Mouse (Mus musculus) forebrain, postnatal 0 days (tissue): ENCODE results near the gene Mapk1ip1l. TPM values are rescaled to one million over a fixed set of nuclear protein-coding genes. Genes with fewer than 3 reads are reported as not detected.
A peak's percentile ranks its signal among the peaks of the same experiment; 100 is the strongest.

Experiments used
- ATAC-seq: fragments of 200-750 bp; cut with Nextera tagmentation; 2 replicates; pipeline ENCODE4 v1.8.0; 2017; ENCODE audit warnings: mild to moderate bottlenecking, moderate library complexity
- DNase-seq: peaks from one replicate; pipeline ENCODE4 v3.0.0-alpha.2; 2015
- H3K27ac ChIP-seq: fragments of 300-500 bp; sonication (generic); 2 replicates; pipeline ENCODE4 v1.5.1; 2014; ENCODE audit warnings: low read depth, mild to moderate bottlenecking, antibody characterized with exemption, low read length, moderate library complexity, mixed read lengths
- H3K27me3 ChIP-seq: fragments of 300-500 bp; sonication (generic); 2 replicates; pipeline ENCODE4 v1.6.1; 2014; ENCODE audit warnings: mild to moderate bottlenecking, low read length, mixed read lengths; ENCODE audit not compliant: insufficient read depth
- H3K36me3 ChIP-seq: fragments of 300-500 bp; sonication (generic); 2 replicates; pipeline ENCODE4 v1.6.1; 2014; ENCODE audit warnings: mild to moderate bottlenecking, moderate library complexity; ENCODE audit not compliant: insufficient read depth
- H3K4me1 ChIP-seq: fragments of 300-500 bp; sonication (generic); 2 replicates; pipeline ENCODE4 v1.6.1; 2014; ENCODE audit warnings: antibody characterized with exemption; ENCODE audit not compliant: insufficient read depth
- H3K4me2 ChIP-seq: fragments of 300-500 bp; sonication (generic); 2 replicates; pipeline ENCODE4 v1.6.1; 2014; ENCODE audit warnings: low read depth, mild to moderate bottlenecking, moderate library complexity
- H3K4me3 ChIP-seq: fragments of 300-500 bp; sonication (generic); 2 replicates; pipeline ENCODE4 v1.5.1; 2014; ENCODE audit warnings: low read depth, low read length, mixed read lengths
- H3K9ac ChIP-seq: fragments of 300-500 bp; sonication (generic); 2 replicates; pipeline ENCODE4 v1.6.1; 2014; ENCODE audit warnings: mild to moderate bottlenecking
- H3K9me3 ChIP-seq: fragments of 300-500 bp; sonication (generic); 2 replicates; pipeline ENCODE4 v1.6.1; 2016; ENCODE audit warnings: low read length
- CTCF ChIP-seq: sonication (generic); IDR thresholded peaks from 2 replicates; pipeline ENCODE4 v1.5.1; 2016; ENCODE audit warnings: antibody characterized with exemption, control low read depth, low read depth
- WGBS: fragments of 180-500 bp; shearing (Covaris S2); extraction: QIAGEN DNeasy Blood & Tissue Kit; methylation state at CpG from one replicate; pipeline ENCODE4 v1.1.7; 2014; 5-methylcytosine and 5-hydroxymethylcytosine counted together
- polyA plus RNA-seq: library from polyadenylated mRNA; unstranded; fragments of >200 nt; fragmentation: Nextera tagmentation; extraction: Ambion mirVana; gene quantifications from 2 replicates; pipeline ENCODE4 v1.2.1, GENCODE M21; 2015
- total RNA-seq: library from RNA; depleted of rRNA; stranded (reverse); fragments of >200 nt; gene quantifications from 2 replicates; pipeline ENCODE4 v1.2.3, GENCODE M21; 2014

Gene Mapk1ip1l
- total and polyA plus RNA-seq, 2 experiments from 2014 or later: 36.7 to 60.4 TPM

DNA sequence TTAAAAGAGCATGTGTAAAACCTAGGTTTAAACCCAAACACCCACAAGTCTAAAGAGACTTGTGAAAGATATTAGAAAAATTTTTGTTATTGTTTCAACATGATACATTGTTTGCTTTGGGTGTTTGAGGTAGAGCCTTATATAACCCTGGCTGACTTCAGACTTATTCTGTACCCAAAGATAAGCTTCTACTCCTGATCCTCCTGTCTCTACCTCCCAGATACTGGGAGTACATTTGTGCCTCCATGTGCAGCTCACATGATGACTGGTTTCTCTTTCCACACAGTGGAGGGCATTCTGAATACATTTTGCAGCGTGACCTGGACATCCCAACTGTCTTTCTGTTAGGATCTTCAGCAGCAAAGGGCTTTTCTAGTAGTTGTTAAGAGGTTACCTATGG is 11.9 kb upstream of the Mapk1ip1l start:
- WGBS: 94% methylated on average over 1 of the region's 1 CpGs
- Histone ChIP-seq H3K4me1 (no peaks in the 10 kb centered on the region), H3K27me3 (no peaks in the 10 kb centered on the region), H3K36me3 (peaks cover 6% of the 10 kb centered on the region; the same call in 1 of the 2 replicates), H3K9me3 (no peaks in the 10 kb centered on the region), H3K27ac (no peak overlapping the region), H3K4me2 (no peak overlapping the region), H3K9ac (no peak overlapping the region), H3K4me3 (no peak overlapping the region)
- no peak for DNase-seq
- no peak for ATAC-seq
- TF ChIP-seq CTCF: no peak

DNA sequence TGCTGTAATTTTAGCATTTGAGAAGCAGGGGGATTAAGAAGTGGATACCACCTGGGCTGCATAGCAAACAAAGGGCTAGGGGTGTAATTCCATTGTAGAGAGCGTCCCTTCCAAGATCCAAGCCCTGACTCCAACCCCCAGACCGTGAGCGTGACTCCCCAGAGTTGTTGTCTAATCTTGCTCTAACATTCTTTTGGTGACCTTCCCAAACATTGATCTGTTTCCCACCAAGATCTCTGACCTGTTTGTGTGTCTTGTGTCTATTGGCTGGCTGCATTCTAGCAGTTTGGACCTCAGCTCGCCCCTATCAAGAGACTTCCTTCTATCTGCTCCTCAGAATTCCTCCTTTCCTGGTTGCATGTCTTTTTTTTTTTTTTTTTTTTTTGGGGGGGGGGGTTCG is 11.0 kb upstream of the Mapk1ip1l start:
- ATAC-seq (no peak), DNase-seq (no peak)
- peaks cover 6% of the 10 kb centered on the region; the same call in 1 of the 2 replicates for H3K36me3 ChIP-seq
- H3K9me3 ChIP-seq: no peaks in the 10 kb centered on the region
- no peaks in the 10 kb centered on the region for H3K4me1 ChIP-seq
- H3K27ac ChIP-seq: no peak overlapping the region
- no peak overlapping the region for H3K4me2 ChIP-seq
- no peak overlapping the region for H3K4me3 ChIP-seq
- no peaks in the 10 kb centered on the region for H3K27me3 ChIP-seq
- TF ChIP-seq CTCF: no peak
- WGBS: 85% methylated on average over 4 of the region's 5 CpGs
- no peak overlapping the region for H3K9ac ChIP-seq

DNA sequence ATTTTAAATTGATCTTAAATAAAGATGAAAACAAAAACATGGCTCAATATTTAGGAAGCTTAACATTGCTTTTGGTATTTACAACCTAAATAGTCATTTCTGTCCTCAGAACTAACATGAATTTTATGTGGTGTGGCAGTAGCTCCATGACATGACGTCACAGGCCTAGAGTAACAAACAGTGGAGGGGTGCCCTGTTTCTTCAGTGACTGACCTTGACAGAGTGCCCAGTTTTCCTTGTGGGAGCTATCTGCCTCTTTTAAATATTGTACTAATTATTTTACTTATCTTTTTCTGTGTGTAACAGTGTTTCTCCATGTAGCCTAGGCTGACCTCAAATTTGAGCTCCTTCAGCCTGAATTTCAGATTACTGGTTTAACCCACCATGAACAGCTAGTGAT is 6.3 kb upstream of the Mapk1ip1l start:
- H3K4me1 ChIP-seq: no peaks in the 10 kb centered on the region
- TF ChIP-seq CTCF: no peak
- WGBS: 76% methylated on average over 1 of the region's 1 CpGs

DNA sequence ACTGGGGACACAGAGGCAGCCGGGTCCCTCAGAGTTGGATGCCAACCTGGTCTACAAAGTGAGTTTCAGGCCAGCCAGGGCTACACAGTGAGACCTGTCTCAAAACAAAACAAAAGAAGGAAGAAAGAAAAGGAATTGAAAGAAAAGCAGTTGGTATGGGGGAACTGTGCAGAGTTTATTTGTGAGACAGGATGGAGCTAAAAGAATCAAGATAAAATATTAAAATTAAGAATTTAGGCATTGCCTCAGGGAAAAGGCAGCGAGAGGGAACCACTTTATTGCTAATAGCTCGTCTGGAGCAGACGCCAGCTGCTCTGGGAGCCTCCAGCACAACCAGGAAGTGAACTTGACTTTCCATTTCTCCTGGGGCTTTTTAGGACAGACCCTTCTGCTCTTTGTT is 3.9 kb upstream of the Mapk1ip1l start:
- DNase-seq (no peak), ATAC-seq (no peak)
- no peak overlapping the region for H3K27ac ChIP-seq
- no peak overlapping the region for H3K9ac ChIP-seq
- H3K36me3 ChIP-seq: peaks cover 6% of the 10 kb centered on the region; the same call in 1 of the 2 replicates
- 0 out of 2 replicates have a peak, but pooled peaks cover 2% of the 10 kb centered on the region for H3K4me1 ChIP-seq
- no peak overlapping the region for H3K4me3 ChIP-seq
- no peak for TF ChIP-seq CTCF
- no peaks in the 10 kb centered on the region for H3K27me3 ChIP-seq
- WGBS: 40% methylated on average over 4 of the region's 4 CpGs
- no peak overlapping the region for H3K4me2 ChIP-seq
- H3K9me3 ChIP-seq: no peaks in the 10 kb centered on the region

More for the DNA sequence above, 6.3 kb upstream of the Mapk1ip1l start:
- Histone ChIP-seq H3K4me2 (no peak overlapping the region), H3K9me3 (no peaks in the 10 kb centered on the region), H3K4me3 (no peak overlapping the region), H3K9ac (no peak overlapping the region), H3K27ac (no peak overlapping the region), H3K27me3 (no peaks in the 10 kb centered on the region), H3K36me3 (peaks cover 6% of the 10 kb centered on the region; the same call in 1 of the 2 replicates)
- ATAC-seq: no peak
- DNase-seq: no peak

DNA sequence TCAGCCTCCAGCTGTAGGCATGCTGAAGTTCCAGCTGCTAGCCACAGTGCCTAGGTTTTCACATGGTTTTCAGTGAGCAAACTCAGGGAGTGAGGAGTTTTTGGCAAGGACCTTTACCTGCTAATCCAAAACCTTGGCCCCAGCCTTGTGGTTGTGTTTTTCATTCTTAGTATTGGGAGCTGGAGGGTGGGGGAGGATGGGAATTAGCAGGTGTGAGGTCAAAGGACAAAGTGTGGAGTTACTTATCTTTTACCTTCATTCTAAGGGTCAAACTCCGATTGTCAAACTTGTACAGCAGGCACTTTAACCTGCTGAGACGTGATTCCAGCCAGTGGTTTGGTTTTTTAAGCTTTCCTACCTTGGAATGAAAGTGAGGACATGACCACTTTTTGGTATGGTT is 1.8 kb upstream of the Mapk1ip1l start:
- no peak overlapping the region for H3K9ac ChIP-seq
- WGBS: 82% methylated on average over 2 of the region's 2 CpGs
- H3K4me3 ChIP-seq: no peak overlapping the region
- peaks cover 11% of the 10 kb centered on the region; the same call in 1 of the 2 replicates for H3K4me1 ChIP-seq
- no peaks in the 10 kb centered on the region for H3K27me3 ChIP-seq
- no peaks in the 10 kb centered on the region for H3K36me3 ChIP-seq
- no peaks in the 10 kb centered on the region for H3K9me3 ChIP-seq
- ATAC-seq (no peak), DNase-seq (no peak)
- H3K4me2 ChIP-seq: no peak overlapping the region
- TF ChIP-seq CTCF: no peak
- H3K27ac ChIP-seq: no peak overlapping the region

DNA sequence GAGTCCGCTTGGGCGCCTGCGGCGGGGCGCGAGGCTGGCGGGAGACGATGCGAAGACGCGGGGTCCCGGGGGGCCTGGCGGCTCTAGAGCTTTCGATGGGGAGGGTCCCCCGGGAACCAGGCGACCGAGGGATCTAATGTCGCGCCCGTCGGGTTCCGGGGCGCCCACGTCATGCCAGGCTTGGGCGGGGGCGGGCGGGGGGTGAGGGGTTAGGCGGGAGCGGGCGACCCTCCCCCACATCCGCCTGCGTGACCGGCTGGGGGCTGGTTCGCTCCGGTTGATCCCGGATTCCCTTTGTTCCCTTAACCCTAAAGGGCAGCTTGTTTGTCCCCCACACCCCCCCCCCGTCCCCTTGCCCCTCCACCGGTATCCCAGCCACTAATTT is 334 bp downstream of the Mapk1ip1l start:
- peak; percentile 88 for ATAC-seq
- H3K27me3 ChIP-seq: no peaks in the 10 kb centered on the region
- H3K9ac ChIP-seq: peak overlapping the region; percentile 99
- peaks cover 11% of the 10 kb centered on the region; the same call in 1 of the 2 replicates for H3K4me1 ChIP-seq
- H3K27ac ChIP-seq: peak overlapping the region; percentile 98
- TF ChIP-seq CTCF: no peak
- DNase-seq: no peak
- peak overlapping the region; percentile 97 for H3K4me3 ChIP-seq
- H3K9me3 ChIP-seq: no peaks in the 10 kb centered on the region
- WGBS: 2% methylated on average over 37 of the region's 38 CpGs
- H3K4me2 ChIP-seq: peak overlapping the region; percentile 78
- no peaks in the 10 kb centered on the region for H3K36me3 ChIP-seq

DNA sequence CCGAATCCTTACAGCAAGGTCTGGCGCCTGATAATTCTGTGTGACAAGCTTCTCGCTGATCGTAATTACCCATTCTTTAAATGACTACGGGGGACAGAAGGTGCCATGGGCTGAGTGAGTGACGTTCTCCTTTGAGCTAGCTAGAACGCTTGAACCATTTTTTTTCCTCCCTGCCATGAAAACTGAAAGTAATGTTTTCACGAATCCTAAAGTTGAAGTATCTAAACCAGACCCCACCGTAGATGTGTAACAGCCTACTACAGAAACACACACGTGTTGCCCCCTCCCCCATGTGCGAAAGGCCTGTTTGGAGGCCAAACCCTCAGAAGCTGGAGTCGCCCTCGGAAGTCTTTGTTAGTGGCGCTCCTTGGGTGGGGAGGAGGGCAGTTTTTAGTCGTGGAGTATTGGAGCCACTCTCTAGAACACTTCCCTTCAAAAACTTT is 774 bp downstream of the Mapk1ip1l start:
- Histone ChIP-seq H3K36me3 (no peaks in the 10 kb centered on the region), H3K4me3 (peak overlapping the region; percentile 97), H3K9me3 (no peaks in the 10 kb centered on the region), H3K27ac (peak overlapping the region; percentile 98), H3K4me1 (peaks cover 11% of the 10 kb centered on the region; the same call in 1 of the 2 replicates), H3K4me2 (peak overlapping the region; percentile 78), H3K9ac (peak overlapping the region; percentile 99), H3K27me3 (no peaks in the 10 kb centered on the region)
- DNase-seq (peak; percentile 57), ATAC-seq (peak; percentile 50)
- TF ChIP-seq CTCF: no peak
- 0% methylated on average over 15 of the region's 15 CpGs for WGBS
